Mouse (Mus musculus) T-helper 2 cell (primary cell): ENCODE measurements around the gene Morn2.
"Not testable (repeated sequence)": the region's sequence is repeated elsewhere in the genome, so short reads cannot be mapped to it uniquely, and the experiment has no call there.

Experiments
- in situ Hi-C: fragments of 300-600 bp; cut with MboI, MseI; formaldehyde crosslinking; loops from one replicate; pipeline ENCODE4 v1.15.1; 2025; ENCODE audit warnings: high pct_unique_total_duplicates

The Morn2 gene

DNA sequence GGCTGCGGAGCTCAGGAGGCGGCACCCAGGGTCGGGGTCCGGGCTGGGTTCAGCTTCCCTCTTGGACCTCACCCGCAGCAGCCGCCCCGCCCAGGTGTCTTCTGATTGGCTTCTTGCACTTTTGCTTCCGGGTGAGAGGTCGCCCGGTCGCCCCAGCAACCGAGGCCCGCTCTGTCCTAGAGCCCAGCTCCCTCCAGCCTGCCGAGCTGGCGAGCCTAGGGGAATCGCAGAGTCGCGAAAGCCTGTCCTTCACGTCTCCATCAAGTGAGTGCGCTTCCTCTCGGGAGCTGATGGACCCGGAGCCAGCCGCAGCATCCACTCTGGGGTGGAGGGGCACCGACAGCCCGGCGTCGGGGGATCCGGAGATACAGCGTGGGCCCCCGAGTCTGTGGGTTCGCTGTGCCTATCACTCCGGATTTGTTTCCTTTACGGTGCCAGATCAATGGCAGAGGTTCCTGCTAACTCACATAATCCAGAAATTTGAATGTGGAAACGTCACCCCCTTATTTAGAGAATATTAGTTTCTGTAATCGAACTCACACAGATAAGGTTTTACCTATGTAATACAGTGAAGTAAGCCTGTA, at the start of gene Morn2, which contains the start of gene Dhx57:
Morn2 (plus strand) TSS at position 130 of the 584 bp plus-strand sequence.
Dhx57 (minus strand) TSS at position 403 of the 584 bp plus-strand sequence.
- in situ Hi-C loops, result loop anchor here (5.0 kb wide), 1 partner anchor 272 kb away; no protein-coding TSS in a partner anchor

- in situ Hi-C loops, result no loop called here
Observed at GRCm38 (mm10) chr17:80241594-80241993, 48.4 kb upstream of the Morn2 start.

GRCm38 (mm10) chr17:80243116-80243515, 46.9 kb upstream of the Morn2 start:
- in situ Hi-C loops, result no loop called here

DNA sequence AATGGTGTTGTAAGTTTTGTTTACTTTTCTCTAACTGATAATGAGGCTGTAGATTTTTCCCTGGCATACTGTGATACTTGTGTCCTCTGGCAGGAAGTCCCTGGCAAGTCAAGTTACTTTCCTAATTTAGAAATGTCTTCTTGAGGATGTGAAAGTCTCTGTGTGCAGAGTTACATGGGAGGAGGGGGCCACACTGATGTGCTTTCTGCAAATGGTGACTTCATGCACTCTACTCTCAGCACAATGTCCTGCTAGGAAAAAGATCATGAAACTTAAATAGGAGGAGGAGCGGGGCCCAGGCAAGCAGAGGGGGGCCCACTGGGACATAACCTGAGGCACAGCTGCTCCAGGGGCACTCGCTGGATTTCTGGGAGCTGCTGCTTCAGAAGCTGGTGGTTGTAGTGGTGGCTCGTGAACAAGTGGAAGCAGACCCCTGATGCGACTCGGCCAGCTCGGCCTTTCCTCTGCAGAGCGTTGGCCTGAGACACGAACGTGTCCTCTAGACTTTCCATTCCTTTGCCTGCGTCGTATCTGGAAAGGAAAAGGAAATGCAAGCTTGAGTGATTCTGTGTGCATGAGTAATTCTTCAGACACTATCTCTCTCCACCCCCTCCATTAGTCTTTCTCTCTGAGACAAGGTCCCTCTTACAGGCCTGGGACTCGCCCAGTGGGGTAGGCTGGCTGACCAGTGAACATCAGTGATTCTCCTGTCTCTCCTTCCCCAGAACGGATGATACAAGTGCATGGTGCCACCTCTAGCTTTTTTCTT, 37.1 kb upstream of the Morn2 start:
- in situ Hi-C loops, result no loop called here

DNA sequence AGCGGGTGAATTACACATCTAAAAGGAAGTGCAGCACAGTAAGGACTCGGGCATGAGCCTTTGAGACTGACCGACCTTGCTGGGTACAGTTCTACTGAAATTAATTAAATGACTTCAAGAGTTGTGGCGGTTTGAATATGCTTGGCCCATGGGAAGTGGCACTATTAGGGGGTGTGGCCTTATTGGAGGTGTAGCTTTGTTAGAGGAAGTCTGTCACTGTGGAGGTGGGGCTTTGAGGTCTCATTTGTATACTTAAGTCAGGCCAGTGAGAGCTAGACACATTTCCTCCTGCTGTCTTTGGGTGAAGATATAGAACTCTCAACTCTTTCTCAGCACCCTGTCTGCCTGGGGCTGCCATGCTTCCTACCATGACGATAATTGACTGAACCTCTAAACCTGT, 35.6 kb upstream of the Morn2 start:
- in situ Hi-C loops, result no loop called here

DNA sequence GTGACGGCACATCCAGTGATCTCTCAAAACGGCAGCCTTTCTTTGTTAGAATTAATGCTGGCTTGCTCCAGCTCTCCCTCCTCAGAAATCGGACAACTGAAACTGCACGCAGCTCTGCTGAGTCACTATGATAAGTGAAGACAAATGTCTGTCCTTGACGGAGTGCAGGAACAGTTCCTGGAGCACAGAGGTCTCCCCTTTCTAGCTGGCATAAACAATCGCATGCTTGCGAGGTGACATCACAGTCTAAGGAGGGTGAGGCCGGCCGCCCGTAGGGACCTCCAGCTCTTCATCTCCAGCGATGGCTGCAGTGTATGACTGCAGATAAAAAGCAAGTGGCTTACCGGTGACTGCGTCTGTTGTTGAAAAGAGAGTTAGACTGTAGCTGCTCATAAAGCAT, 34.8 kb upstream of the Morn2 start:
- in situ Hi-C loops, result no loop called here

DNA sequence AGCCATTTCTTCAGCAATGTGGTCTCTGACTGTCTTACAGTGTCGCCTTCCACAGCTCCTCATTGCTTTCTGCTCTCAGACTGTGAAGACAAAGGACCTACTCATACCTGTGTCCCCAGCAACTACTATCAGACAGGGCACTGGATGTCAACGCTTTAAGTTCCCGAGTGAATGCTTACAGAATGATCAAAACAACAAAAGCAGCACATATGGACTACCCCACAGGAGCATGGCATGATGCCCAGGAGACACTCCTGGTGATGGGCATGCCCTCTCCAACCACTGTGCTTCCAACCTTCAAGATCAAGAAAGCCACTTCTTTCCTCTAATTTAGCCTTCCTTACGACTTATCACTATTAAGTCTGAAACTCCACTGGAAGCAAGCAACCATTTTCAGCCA, 22.9 kb upstream of the Morn2 start:
- in situ Hi-C loops, result no loop called here

DNA sequence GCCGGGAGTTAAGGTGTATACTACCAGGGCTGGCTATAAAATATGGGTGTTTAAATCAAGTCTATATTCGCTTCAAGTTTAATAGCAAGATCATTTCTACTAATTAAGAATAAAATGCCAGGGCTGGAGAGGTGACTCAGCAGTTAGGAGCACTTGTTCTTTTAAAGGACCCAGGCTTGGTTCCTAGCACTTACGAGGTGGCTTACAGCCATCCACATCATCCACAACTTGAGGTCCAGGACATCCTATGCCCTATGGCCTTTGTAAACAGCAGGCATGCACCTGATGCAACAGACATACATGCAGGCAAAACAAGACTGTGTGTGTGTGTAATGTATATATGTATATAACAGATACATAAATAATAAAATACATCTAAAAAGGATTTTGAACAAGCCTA, 21.9 kb upstream of the Morn2 start:
- in situ Hi-C loops, result no loop called here

DNA sequence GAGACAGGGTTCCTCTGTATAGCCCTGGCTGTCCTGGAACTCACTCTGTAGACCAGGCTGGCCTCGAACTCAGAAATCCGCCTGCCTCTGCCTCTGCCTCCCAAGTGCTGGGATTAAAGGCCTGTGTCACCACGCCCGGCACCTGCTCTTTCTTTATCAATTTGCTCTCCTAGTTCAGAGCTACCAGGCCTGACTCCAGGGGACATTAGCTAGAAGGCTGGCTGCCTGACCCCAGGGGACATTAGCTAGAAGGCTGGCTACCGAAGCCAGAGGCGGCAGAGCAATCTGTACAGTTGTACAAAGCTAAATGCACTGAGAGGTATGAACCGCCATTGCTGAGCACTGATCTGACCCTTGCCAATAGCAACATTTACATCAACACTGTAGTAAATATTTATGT, 19.4 kb upstream of the Morn2 start:
- in situ Hi-C loops, result not testable (repeated sequence)

DNA sequence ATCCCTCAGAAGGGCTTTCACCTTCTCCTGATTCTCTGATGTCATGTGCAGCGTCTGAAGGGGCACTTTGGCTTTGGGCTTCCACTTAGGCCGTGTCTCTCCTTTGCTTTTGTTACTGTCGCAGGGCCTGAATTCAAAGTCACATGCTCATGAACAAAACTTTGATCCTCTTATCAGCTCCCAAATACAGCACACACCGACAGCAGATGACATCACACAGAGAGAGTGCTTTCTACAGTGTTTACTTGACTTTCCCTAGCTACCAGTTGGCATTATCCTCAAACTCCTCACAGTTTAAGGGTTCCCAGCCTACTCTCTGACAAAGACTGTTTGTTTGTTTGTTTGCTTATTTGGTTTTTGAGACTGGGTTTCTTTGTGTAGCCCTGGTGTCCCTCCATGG, 11.7 kb upstream of the Morn2 start:
- in situ Hi-C loops, result no loop called here

- in situ Hi-C loops, result no loop called here
Observed at GRCm38 (mm10) chr17:80279340-80280070, 10.5 kb upstream of the Morn2 start.

GRCm38 (mm10) chr17:80284446-80284845, 5.6 kb upstream of the Morn2 start:
- in situ Hi-C loops, result no loop called here

DNA sequence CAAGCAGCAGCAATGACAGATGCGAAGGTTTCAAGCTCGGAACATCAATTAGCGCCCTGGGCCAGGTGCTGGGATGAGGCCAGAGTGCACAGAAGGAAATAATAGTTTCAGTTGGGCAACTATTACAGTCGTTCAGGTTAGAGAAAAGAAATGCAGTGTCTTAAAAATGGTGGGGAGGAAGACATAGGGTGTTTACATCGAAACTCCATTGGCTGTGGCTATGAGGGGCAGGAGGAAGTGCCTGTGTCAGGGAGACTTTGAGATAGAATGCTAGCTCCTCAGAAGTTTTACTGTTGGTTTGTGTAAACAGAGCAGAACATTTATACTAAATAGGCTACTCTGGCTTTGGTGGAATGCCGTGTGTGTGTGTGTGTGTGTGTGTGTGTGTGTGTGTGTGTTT, 2.0 kb upstream of the Morn2 start:
- in situ Hi-C loops, result no loop called here

- in situ Hi-C loops, result loop anchor here (5.0 kb wide), 1 partner anchor 273 kb away; no protein-coding TSS in a partner anchor
Observed at GRCm38 (mm10) chr17:80289280-80290073, 526 bp upstream of the Morn2 start.

DNA sequence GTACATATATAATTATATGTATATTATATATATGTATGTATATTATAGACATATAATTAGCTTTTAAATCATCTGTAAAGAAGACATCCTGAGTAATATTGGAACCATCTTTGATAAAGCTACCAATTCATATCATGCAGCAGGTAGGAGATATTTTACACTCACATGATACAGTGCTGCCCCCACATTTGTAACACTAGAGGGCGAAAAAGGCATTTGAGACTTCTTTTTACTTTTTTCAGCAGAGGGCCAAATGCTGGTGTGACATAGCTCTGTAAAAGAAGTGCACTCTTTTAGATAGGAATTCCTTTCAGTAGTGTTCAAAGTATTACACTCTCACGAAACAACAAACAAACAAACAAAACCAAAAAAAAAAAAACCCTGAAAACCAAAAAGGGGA, 1.1 kb downstream of the Morn2 start:
- in situ Hi-C loops, result loop anchor here (5.0 kb wide), 1 partner anchor 271 kb away; no protein-coding TSS in a partner anchor

- in situ Hi-C loops, result no loop called here
Observed at GRCm38 (mm10) chr17:80295258-80295657, 5.3 kb downstream of the Morn2 start.

GRCm38 (mm10) chr17:80298844-80299243, 8.8 kb downstream of the Morn2 start:
- in situ Hi-C loops, result no loop called here

DNA sequence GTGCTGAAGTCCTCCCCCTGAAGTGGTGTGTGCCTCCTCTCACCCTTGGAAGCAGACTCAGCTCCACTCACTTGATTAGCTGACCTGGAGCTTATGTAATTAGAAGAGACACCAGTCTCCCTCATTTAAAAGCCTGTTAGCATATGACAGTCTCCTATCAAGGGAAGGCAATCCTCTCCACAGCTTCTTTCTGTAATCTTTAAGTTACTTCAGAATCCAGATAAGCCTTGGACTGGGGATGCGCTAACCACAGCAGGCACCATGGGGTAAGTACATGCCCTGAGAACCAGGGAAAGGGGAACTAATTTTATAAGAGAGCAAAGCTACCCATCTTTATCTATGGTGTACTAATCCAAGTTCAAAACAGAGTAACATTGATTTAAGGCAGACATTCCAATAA, 17.2 kb downstream of the Morn2 start, which contains the start of gene Arhgef33:
Arhgef33 (plus strand) TSS at position 157 of the 400 bp plus-strand sequence.
- in situ Hi-C loops, result loop anchor here (25.0 kb wide), 1 partner anchor 730 kb away; no protein-coding TSS in a partner anchor

DNA sequence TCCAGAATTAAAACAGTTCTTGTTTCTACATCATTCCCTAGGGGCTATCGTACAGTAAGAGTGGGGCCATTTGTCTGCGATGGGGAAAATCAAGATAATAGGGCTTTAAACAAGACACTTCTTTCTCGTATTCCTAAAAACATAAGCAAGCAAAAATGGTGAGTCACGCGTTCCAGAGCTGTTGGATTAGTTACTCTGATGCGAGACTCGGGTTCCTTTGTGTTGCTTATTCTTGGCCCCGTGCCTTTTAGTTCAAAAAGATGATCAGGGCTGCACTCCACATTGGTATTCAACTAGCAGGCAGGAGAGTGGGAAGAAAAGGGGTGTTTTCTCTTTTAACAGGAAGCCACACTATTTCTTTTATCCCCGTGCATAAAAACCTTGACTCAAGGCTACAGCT, 21.8 kb downstream of the Morn2 start:
- in situ Hi-C loops, result loop anchor here (25.0 kb wide), 1 partner anchor 726 kb away; no protein-coding TSS in a partner anchor

- in situ Hi-C loops, result loop anchor here (25.0 kb wide), 1 partner anchor 725 kb away; no protein-coding TSS in a partner anchor
Observed at GRCm38 (mm10) chr17:80312405-80312804, 22.4 kb downstream of the Morn2 start.

DNA sequence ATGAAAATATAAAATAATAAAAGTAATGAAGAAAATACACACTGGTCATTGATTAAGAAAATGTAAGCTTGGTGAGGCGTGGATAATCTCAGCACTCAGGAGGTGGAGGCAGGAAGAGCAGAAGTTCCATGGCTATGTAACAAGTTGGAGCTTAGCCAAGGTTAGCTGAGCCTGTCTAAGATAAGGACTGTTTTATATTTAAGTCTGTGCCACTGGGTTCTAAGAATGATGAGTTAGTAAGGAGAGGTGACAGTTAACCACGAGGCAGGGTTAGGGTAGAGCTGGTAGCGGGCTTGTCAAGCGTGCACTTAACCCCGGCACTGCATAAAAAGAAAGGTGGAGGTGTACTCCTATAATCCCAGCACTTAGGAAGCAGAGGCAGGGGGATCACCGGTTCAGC, 32.2 kb downstream of the Morn2 start:
- in situ Hi-C loops, result loop anchor here (25.0 kb wide), 1 partner anchor 715 kb away; no protein-coding TSS in a partner anchor
